Mouse (Mus musculus) stomach, postnatal 0 days (tissue): ENCODE measurements around the gene Adgrd1. TPM values are rescaled to one million over a fixed set of nuclear protein-coding genes. Genes with fewer than 3 reads are reported as not detected.

Experiments
- ATAC-seq: fragments of 200-750 bp; cut with Nextera tagmentation; 2 replicates; pipeline ENCODE4 v1.8.0; 2017; ENCODE audit not compliant: low FRiP score, low TSS enrichment
- DNase-seq: peaks from one replicate; pipeline ENCODE4 v3.0.0-alpha.2; 2016; ENCODE audit warnings: low spot score
- H3K27ac ChIP-seq: fragments of 300-500 bp; sonication (generic); replicated peaks from 2 replicates; pipeline ENCODE4 v1.5.1; 2014; ENCODE audit warnings: mild to moderate bottlenecking, control low read depth
- H3K27me3 ChIP-seq: fragments of 300-500 bp; sonication (generic); 2 replicates; pipeline ENCODE4 v1.6.1; 2014; ENCODE audit warnings: low read length; ENCODE audit not compliant: control insufficient read depth, insufficient read depth
- H3K36me3 ChIP-seq: fragments of 300-500 bp; sonication (generic); 2 replicates; pipeline ENCODE4 v1.6.1; 2014; ENCODE audit warnings: low read length, mixed read lengths; ENCODE audit not compliant: control insufficient read depth, insufficient read depth
- H3K4me1 ChIP-seq: fragments of 300-500 bp; sonication (generic); replicated peaks from 2 replicates; pipeline ENCODE4 v1.6.1; 2014; ENCODE audit warnings: antibody characterized with exemption; ENCODE audit not compliant: control insufficient read depth, insufficient read depth
- H3K4me2 ChIP-seq: fragments of 300-500 bp; sonication (generic); replicated peaks from 2 replicates; pipeline ENCODE4 v1.6.1; 2014; ENCODE audit warnings: low read depth, mild to moderate bottlenecking, control low read depth, moderate library complexity
- H3K4me3 ChIP-seq: fragments of 300-500 bp; sonication (generic); 2 replicates; pipeline ENCODE4 v1.5.1; 2014; ENCODE audit warnings: low read depth, low read length, control low read depth
- H3K9ac ChIP-seq: fragments of 300-500 bp; sonication (generic); 2 replicates; pipeline ENCODE4 v1.6.1; 2014; ENCODE audit warnings: mild to moderate bottlenecking, low read length, control low read depth, mixed read lengths
- H3K9me3 ChIP-seq: fragments of 300-500 bp; sonication (generic); 2 replicates; pipeline ENCODE4 v1.6.1; 2016; ENCODE audit warnings: low read length; ENCODE audit not compliant: control insufficient read depth
- CTCF ChIP-seq: IDR thresholded peaks from 2 replicates; pipeline ENCODE4 v1.5.1; 2016; ENCODE audit warnings: antibody characterized with exemption, low read depth, mild to moderate bottlenecking, moderate library complexity
- EP300 ChIP-seq: optimal IDR thresholded peaks from 2 replicates; pipeline ENCODE3; 2016; ENCODE audit warnings: antibody characterized with exemption
- WGBS: fragments of 180-500 bp; shearing (Covaris S2); extraction: QIAGEN DNeasy Blood & Tissue Kit; methylation state at CpG from one replicate; pipeline ENCODE4 v1.1.7; 2014; 5-methylcytosine and 5-hydroxymethylcytosine counted together
- polyA plus RNA-seq: library from polyadenylated mRNA; unstranded; fragments of >200 nt; fragmentation: Nextera tagmentation; extraction: Ambion mirVana; gene quantifications from 2 replicates; pipeline ENCODE4 v1.2.1, GENCODE M21; 2015

Adgrd1 gene
- polyA plus RNA-seq, 1 experiment from 2014 or later: 3.7 TPM

- DNase-seq: no peak
- H3K36me3 ChIP-seq: no peaks in the 10 kb centered on the region
- ATAC-seq: no peak
- no peak overlapping the region for H3K27ac ChIP-seq
- WGBS: 75% methylated on average over 4 of the region's 4 CpGs
- TF ChIP-seq CTCF (no peak), EP300 (no peak)
- no peaks in the 10 kb centered on the region for H3K9me3 ChIP-seq
- H3K4me2 ChIP-seq: no peak overlapping the region
- H3K4me3 ChIP-seq: no peak overlapping the region
- no peak overlapping the region for H3K9ac ChIP-seq
- H3K27me3 ChIP-seq: no peaks in the 10 kb centered on the region
- H3K4me1 ChIP-seq: no peaks in the 10 kb centered on the region
Observed at GRCm38 (mm10) chr5:129243120-129243519, 146.6 kb downstream of the Adgrd1 start.

- H3K4me3 ChIP-seq: no peak overlapping the region
- no peaks in the 10 kb centered on the region for H3K9me3 ChIP-seq
- DNase-seq (no peak), ATAC-seq (no peak)
- 33% methylated on average over 5 of the region's 5 CpGs for WGBS
- no peaks in the 10 kb centered on the region for H3K36me3 ChIP-seq
- no peak overlapping the region for H3K4me2 ChIP-seq
- no peak overlapping the region for H3K27ac ChIP-seq
- no peak overlapping the region for H3K9ac ChIP-seq
- H3K4me1 ChIP-seq: no peaks in the 10 kb centered on the region
- H3K27me3 ChIP-seq: no peaks in the 10 kb centered on the region
- TF ChIP-seq EP300 (no peak), CTCF (no peak)
Observed at GRCm38 (mm10) chr5:129244392-129244791, 147.8 kb downstream of the Adgrd1 start.

GRCm38 (mm10) chr5:129249080-129249479 is 152.5 kb downstream of the Adgrd1 start:
- Histone ChIP-seq H3K9me3 (no peaks in the 10 kb centered on the region), H3K27ac (no peak overlapping the region), H3K9ac (no peak overlapping the region), H3K4me3 (no peak overlapping the region), H3K27me3 (no peaks in the 10 kb centered on the region), H3K4me2 (no peak overlapping the region), H3K36me3 (no peaks in the 10 kb centered on the region), H3K4me1 (no peaks in the 10 kb centered on the region)
- ATAC-seq (no peak), DNase-seq (no peak)
- TF ChIP-seq CTCF (no peak), EP300 (no peak)
- WGBS: 64% methylated on average over 8 of the region's 8 CpGs

Other genes starting within 250 kb of the Adgrd1 start
- gene Rimbp2, start 143.3 kb upstream of the Adgrd1 start, polyA plus RNA-seq: 0.15 and 0.17 TPM in 2 replicates
- gene Stx2, start 88.2 kb upstream of the Adgrd1 start, polyA plus RNA-seq: 10.4 and 10.9 TPM in 2 replicates
- 226 and 257 TPM in 2 replicates for gene Ran, start 76.7 kb upstream of the Adgrd1 start, polyA plus RNA-seq